Mouse (Mus musculus): ENCODE data around the gene Isca2. TPM values are rescaled to one million over a fixed set of nuclear protein-coding genes. Genes with fewer than 3 reads are reported as not detected.

The Isca2 gene
- polyA plus RNA-seq, 1 experiment from 2014 or later = 162 TPM

Other genes starting within 250 kb of the Isca2 start
- gene Vsx2, start 203.5 kb upstream of the Isca2 start, polyA plus RNA-seq (2016; fragmentation: Nextera tagmentation; extraction: Ambion mirVana) = 1.0 and 1.9 TPM in 2 replicates
- gene Abcd4, start 155.8 kb upstream of the Isca2 start, polyA plus RNA-seq (2016; fragmentation: Nextera tagmentation; extraction: Ambion mirVana) = 13.3 TPM in 2 replicates
- not detected in 2 replicates for gene Vrtn, start 132.2 kb upstream of the Isca2 start, polyA plus RNA-seq (2016; fragmentation: Nextera tagmentation; extraction: Ambion mirVana)
- gene Syndig1l, start 74.4 kb upstream of the Isca2 start, polyA plus RNA-seq (2016; fragmentation: Nextera tagmentation; extraction: Ambion mirVana) = 0.10 and 0.15 TPM in 2 replicates
- gene Npc2, start 99 bp upstream of the Isca2 start, polyA plus RNA-seq (2016; fragmentation: Nextera tagmentation; extraction: Ambion mirVana) = 82.7 and 93.0 TPM in 2 replicates
- gene Ltbp2, start 103.3 kb downstream of the Isca2 start, polyA plus RNA-seq (2016; fragmentation: Nextera tagmentation; extraction: Ambion mirVana) = 0.11 and 0.22 TPM in 2 replicates
- 169 and 182 TPM in 2 replicates for gene Fcf1, start 197.6 kb downstream of the Isca2 start, polyA plus RNA-seq (2016; fragmentation: Nextera tagmentation; extraction: Ambion mirVana)
- 16.0 and 20.8 TPM in 2 replicates for gene Arel1, start 197.6 kb downstream of the Isca2 start, polyA plus RNA-seq (2016; fragmentation: Nextera tagmentation; extraction: Ambion mirVana)
- gene Ylpm1, start 223.1 kb downstream of the Isca2 start, polyA plus RNA-seq (2016; fragmentation: Nextera tagmentation; extraction: Ambion mirVana) = 30.9 and 33.6 TPM in 2 replicates

Data from midbrain, embryonic 10.5 days (tissue).